Mouse (Mus musculus): Measurements from ENCODE around the gene Prex1. TPM values are rescaled to one million over a fixed set of nuclear protein-coding genes. Genes with fewer than 3 reads are reported as not detected.

Gene Prex1
- total and polyA plus RNA-seq, 3 experiments: 3.8 to 21.6 (median 5.9) TPM

DNA sequence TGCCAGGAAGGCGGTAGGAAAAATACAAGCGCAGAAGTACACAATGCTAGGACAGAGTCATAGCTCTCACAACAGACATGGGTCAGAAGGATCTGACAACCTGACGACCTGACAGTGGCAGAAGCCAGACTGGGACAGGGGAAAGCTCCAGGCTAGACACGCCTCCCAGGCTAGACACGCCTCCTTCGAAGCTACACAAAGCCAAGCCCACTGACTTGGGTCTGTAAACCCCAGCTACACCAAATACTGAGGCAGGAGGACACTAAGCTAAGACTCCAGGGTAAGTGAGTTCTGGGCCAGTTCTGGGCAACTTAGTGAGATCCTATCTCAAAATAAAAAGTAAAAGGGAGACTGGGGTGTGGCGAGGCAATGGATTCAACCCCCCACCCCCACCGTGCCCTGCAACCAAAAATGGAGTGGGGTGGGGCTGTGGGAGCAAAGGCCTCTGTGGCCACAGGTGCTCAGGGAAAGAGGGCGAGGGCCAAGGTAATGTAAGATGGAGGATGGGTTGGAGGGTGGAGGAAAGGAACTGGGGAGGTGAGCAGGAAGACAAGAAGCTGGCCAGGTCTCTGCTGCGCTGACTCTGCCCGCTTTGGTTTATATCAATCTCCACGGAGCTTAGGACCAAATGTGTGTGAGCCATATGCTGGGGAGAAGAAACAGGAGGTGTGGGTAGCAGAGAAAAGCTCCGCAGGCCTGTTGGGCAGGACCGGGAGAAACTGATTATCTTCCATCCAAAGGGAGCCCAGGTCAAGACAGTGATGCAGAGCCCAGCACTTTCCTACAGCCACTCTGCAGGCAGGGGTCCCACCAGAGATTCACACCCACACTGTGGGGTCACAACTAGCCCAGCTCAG, 37.8 kb downstream of the Prex1 start:
- Histone ChIP-seq H3K36me3 (replicated peaks) (no peaks in the 10 kb centered on the region), H3K4me3 (ENCODE audit: low read depth, low read length) (no peak overlapping the region), H3K27me3 (ENCODE audit: insufficient read depth, low read length) (peaks cover 5% of the 10 kb centered on the region; the same call in 1 of the 2 replicates), H3K9me3 (replicated peaks) (no peaks in the 10 kb centered on the region), H3K4me1 (ENCODE audit: insufficient read depth, low read depth, low read length) (peaks cover 22% of the 10 kb centered on the region)
- no peak for DNase-seq (ENCODE audit: low spot score)
- ATAC-seq (ENCODE audit: extremely low read depth, insufficient number of reproducible peaks, low FRiP score, poor library complexity, severe bottlenecking): no peak
- TF ChIP-seq GATA2 (IDR thresholded peaks at IDR 0.05; ENCODE audit: borderline replicate concordance, low read depth, low read length) (no peak), POLR2AphosphoS5 (IDR thresholded peaks at IDR 0.05; ENCODE audit: insufficient replicate concordance, low read depth, low read length) (no peak), CTCF (IDR thresholded peaks at IDR 0.05; ENCODE audit: low read depth, low read length) (no peak), GATA1 (IDR thresholded peaks at IDR 0.05; ENCODE audit: borderline replicate concordance, low read length) (no peak), TAL1 (conservative IDR thresholded peaks at IDR 0.05; ENCODE audit: low read depth, low read length) (no peak)

DNA sequence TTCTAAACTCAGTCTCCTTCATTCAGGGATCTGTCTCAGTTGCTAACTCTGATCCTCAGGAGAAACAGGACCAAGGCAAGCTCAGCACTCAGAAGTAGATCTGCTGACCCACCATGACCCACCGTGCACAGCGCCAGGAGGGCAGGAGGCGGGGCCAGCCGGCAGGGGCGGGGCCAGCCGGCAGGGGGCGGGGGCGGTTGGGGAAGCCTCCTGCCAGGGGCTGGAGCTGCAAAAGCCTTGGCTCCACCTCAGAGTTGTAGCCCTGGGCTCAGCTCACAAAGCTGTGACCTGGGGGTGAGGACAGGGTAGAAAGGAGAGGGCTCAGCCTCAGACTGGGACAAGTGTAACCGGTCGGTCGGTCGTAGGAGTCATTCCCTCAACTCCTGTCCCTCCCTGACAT, 38.9 kb downstream of the Prex1 start:
- no peaks in the 10 kb centered on the region for H3K9me3 ChIP-seq (replicated peaks)
- H3K36me3 ChIP-seq (replicated peaks): peaks cover 3% of the 10 kb centered on the region
- DNase-seq (ENCODE audit: low spot score): no peak
- ATAC-seq (ENCODE audit: extremely low read depth, insufficient number of reproducible peaks, low FRiP score, poor library complexity, severe bottlenecking): no peak
- no peak overlapping the region for H3K4me3 ChIP-seq (ENCODE audit: low read depth, low read length)
- peaks cover 29% of the 10 kb centered on the region for H3K4me1 ChIP-seq (ENCODE audit: insufficient read depth, low read depth, low read length)
- peaks cover 5% of the 10 kb centered on the region; the same call in 1 of the 2 replicates for H3K27me3 ChIP-seq (ENCODE audit: insufficient read depth, low read length)
- TF ChIP-seq TAL1 (conservative IDR thresholded peaks at IDR 0.05; ENCODE audit: low read depth, low read length) (no peak), POLR2AphosphoS5 (IDR thresholded peaks at IDR 0.05; ENCODE audit: insufficient replicate concordance, low read depth, low read length) (no peak), CTCF (IDR thresholded peaks at IDR 0.05; ENCODE audit: low read depth, low read length) (no peak), GATA2 (IDR thresholded peaks at IDR 0.05; ENCODE audit: borderline replicate concordance, low read depth, low read length) (no peak), GATA1 (IDR thresholded peaks at IDR 0.05; ENCODE audit: borderline replicate concordance, low read length) (no peak)

DNA sequence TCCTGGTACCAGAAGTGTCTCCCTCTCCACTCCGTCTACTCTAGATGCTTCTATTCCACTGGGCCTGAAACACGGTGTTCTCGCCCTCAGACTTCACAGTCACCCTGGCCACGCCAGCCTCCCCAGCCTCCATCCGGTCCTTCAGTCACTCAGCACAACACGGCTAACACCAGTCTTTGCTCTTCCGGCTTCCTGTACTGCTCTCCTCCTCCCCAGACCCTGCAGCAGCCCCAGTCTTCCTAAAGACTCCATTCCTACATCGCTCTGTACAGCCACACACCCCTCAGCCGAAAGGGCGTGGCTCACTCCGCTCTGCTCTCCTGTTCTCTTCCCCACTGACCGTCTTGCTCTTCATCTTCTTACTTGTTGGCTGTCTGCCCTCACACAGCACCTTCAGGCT, 39.7 kb downstream of the Prex1 start:
- ATAC-seq (ENCODE audit: extremely low read depth, insufficient number of reproducible peaks, low FRiP score, poor library complexity, severe bottlenecking): no peak
- H3K9me3 ChIP-seq (replicated peaks): no peaks in the 10 kb centered on the region
- H3K27me3 ChIP-seq (ENCODE audit: insufficient read depth, low read length): peaks cover 1% of the 10 kb centered on the region; the same call in 1 of the 2 replicates
- TF ChIP-seq GATA1 (IDR thresholded peaks at IDR 0.05; ENCODE audit: borderline replicate concordance, low read length) (no peak), GATA2 (IDR thresholded peaks at IDR 0.05; ENCODE audit: borderline replicate concordance, low read depth, low read length) (no peak), TAL1 (conservative IDR thresholded peaks at IDR 0.05; ENCODE audit: low read depth, low read length) (no peak), CTCF (IDR thresholded peaks at IDR 0.05; ENCODE audit: low read depth, low read length) (no peak), POLR2AphosphoS5 (IDR thresholded peaks at IDR 0.05; ENCODE audit: insufficient replicate concordance, low read depth, low read length) (no peak)
- no peak overlapping the region for H3K4me3 ChIP-seq (ENCODE audit: low read depth, low read length)
- H3K4me1 ChIP-seq (ENCODE audit: insufficient read depth, low read depth, low read length): peaks cover 34% of the 10 kb centered on the region
- H3K36me3 ChIP-seq (replicated peaks): peaks cover 10% of the 10 kb centered on the region
- DNase-seq (ENCODE audit: low spot score): no peak

DNA sequence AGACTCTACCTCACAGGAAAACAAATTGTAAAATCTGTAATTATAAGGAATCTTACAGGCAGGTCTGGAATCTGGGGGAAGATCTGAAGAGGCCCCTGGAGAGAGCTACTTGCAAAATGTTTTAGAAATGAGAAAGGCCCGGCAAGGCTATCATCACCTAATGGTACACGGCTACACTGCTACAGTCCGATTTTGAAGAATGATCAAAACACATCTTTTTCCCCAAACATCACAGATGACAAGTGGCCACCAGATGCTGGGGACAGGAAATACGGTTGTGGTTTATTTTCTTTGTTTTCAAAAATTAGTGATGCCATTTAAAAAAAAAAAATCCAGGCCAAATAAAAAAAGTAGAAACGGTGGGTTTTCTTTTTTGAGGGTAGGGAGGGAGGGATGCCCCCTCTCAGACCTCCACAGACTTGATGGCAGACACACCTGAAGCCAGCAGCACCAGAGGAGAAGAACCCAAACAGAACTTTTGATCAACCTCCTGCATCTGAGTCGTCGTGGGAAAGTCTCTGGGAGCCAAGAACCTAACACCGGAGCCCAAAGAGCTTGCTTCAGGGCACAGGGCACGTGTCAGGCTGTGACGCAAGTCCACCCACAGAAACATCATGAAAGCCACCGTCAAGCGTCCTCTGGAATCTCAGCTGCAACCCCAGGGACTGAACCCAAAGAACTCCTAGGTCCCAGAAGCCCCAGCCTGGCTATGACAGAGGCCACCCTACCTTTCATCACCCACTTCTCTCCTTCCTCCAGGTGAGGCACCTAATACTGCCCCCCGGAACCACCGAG, 41.3 kb downstream of the Prex1 start:
- H3K9me3 ChIP-seq (replicated peaks): no peaks in the 10 kb centered on the region
- no peak overlapping the region for H3K4me3 ChIP-seq (ENCODE audit: low read depth, low read length)
- peaks cover 34% of the 10 kb centered on the region for H3K4me1 ChIP-seq (ENCODE audit: insufficient read depth, low read depth, low read length)
- DNase-seq (ENCODE audit: low spot score) (no peak), ATAC-seq (ENCODE audit: extremely low read depth, insufficient number of reproducible peaks, low FRiP score, poor library complexity, severe bottlenecking) (no peak)
- H3K36me3 ChIP-seq (replicated peaks): peaks cover 26% of the 10 kb centered on the region
- no peaks in the 10 kb centered on the region; the same call in 1 of the 2 replicates for H3K27me3 ChIP-seq (ENCODE audit: insufficient read depth, low read length)
- TF ChIP-seq CTCF (IDR thresholded peaks at IDR 0.05; ENCODE audit: low read depth, low read length) (no peak), GATA2 (IDR thresholded peaks at IDR 0.05; ENCODE audit: borderline replicate concordance, low read depth, low read length) (no peak), GATA1 (IDR thresholded peaks at IDR 0.05; ENCODE audit: borderline replicate concordance, low read length) (no peak), POLR2AphosphoS5 (IDR thresholded peaks at IDR 0.05; ENCODE audit: insufficient replicate concordance, low read depth, low read length) (no peak), TAL1 (conservative IDR thresholded peaks at IDR 0.05; ENCODE audit: low read depth, low read length) (no peak)

DNA sequence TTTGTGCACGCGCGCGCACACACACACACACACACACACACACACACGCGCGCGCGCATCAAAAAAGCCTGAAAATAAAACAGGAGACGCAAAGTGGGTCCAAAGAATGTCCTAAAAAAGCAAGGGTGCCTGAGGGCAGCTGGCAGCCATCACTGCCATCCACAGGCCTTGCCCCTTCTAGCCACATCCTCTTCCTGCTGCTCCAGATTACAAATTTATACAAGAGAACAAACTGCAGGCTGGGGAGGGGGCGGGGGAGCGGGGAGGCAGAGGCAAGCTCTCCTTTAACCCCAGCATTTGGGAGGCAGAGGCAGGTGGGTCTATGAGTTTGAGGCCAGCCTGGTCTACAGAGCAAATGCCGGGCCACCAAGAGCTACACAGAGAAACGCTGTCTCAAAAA, 42.0 kb downstream of the Prex1 start:
- ATAC-seq (ENCODE audit: extremely low read depth, insufficient number of reproducible peaks, low FRiP score, poor library complexity, severe bottlenecking): no peak
- H3K4me1 ChIP-seq (ENCODE audit: insufficient read depth, low read depth, low read length): peaks cover 34% of the 10 kb centered on the region

More for the DNA sequence above, 42.0 kb downstream of the Prex1 start:
- H3K9me3 ChIP-seq (replicated peaks): no peaks in the 10 kb centered on the region
- H3K4me3 ChIP-seq (ENCODE audit: low read depth, low read length): no peak overlapping the region
- no peak for TF ChIP-seq TAL1 (conservative IDR thresholded peaks at IDR 0.05; ENCODE audit: low read depth, low read length)
- TF ChIP-seq POLR2AphosphoS5 (IDR thresholded peaks at IDR 0.05; ENCODE audit: insufficient replicate concordance, low read depth, low read length): no peak
- TF ChIP-seq GATA2 (IDR thresholded peaks at IDR 0.05; ENCODE audit: borderline replicate concordance, low read depth, low read length): no peak
- no peak for TF ChIP-seq CTCF (IDR thresholded peaks at IDR 0.05; ENCODE audit: low read depth, low read length)
- no peak for TF ChIP-seq GATA1 (IDR thresholded peaks at IDR 0.05; ENCODE audit: borderline replicate concordance, low read length)
- peaks cover 33% of the 10 kb centered on the region for H3K36me3 ChIP-seq (replicated peaks)
- no peak for DNase-seq (ENCODE audit: low spot score)
- no peaks in the 10 kb centered on the region; the same call in 1 of the 2 replicates for H3K27me3 ChIP-seq (ENCODE audit: insufficient read depth, low read length)
